Mouse (Mus musculus): ENCODE results near the gene Fbxl7. TPM values are rescaled to one million over a fixed set of nuclear protein-coding genes. Genes with fewer than 3 reads are reported as not detected.

Gene Fbxl7
- polyA plus RNA-seq, 1 experiment = 1.5 TPM

DNA sequence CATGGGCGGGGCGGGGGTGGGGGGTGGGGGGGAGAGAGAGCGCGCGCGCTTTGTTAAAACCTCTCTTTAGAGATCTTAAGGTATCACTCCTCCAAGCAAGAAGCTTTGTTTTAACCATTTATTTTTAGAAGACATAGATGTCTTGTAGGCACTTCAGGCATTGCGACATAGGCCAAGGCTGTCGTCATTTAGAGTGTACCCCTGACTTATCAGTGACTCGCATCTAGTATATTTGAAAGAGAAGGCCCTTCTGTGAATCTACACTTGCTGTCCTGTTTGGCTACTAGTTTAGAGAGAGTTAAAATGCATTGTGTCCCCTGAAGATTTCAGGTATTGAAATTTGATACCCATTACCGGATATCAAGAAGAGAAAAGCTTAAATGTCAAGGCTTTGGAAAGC lies 7.2 kb downstream of the Fbxl7 start:
- Histone ChIP-seq H3K27me3 (ENCODE audit: control insufficient read depth, insufficient read depth, low read length) (no peaks in the 10 kb centered on the region), H3K4me1 (ENCODE audit: control insufficient read depth, insufficient read depth, low read length) (no peaks in the 10 kb centered on the region), H3K4me3 (replicated peaks; ENCODE audit: insufficient read depth, low read depth, low read length) (no peak overlapping the region), H3K27ac (ENCODE audit: insufficient read depth, low read length) (no peak overlapping the region)
- 70% methylated on average over 10 of the region's 10 CpGs for WGBS
- DNase-seq = no peak
- no peak for TF ChIP-seq CTCF (IDR thresholded peaks at IDR 0.05; ENCODE audit: borderline replicate concordance, insufficient read depth, low read depth, low read length)
- TF ChIP-seq POLR2A (IDR thresholded peaks at IDR 0.05; ENCODE audit: borderline replicate concordance, insufficient read depth, low read length) = no peak

DNA sequence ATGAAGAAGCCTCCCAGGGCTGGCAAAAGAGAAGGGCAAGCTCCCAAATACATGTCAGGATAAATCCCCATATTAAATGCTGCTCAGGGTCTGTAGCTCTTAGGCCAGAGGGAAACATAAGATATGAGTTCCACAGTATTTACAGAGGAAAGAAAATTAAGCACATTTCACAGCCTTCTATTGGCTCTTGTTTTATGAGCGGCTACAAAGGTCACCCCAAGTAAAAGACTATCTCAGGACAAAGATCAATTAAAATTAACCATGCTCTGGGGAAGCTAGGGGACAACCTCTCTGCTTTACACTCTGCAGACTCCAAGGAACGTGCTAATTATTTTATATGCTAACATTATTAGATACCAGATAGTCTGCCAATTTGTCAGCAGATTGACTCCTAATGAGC lies 9.4 kb downstream of the Fbxl7 start:
- WGBS = 86% methylated on average over 2 of the region's 2 CpGs

DNA sequence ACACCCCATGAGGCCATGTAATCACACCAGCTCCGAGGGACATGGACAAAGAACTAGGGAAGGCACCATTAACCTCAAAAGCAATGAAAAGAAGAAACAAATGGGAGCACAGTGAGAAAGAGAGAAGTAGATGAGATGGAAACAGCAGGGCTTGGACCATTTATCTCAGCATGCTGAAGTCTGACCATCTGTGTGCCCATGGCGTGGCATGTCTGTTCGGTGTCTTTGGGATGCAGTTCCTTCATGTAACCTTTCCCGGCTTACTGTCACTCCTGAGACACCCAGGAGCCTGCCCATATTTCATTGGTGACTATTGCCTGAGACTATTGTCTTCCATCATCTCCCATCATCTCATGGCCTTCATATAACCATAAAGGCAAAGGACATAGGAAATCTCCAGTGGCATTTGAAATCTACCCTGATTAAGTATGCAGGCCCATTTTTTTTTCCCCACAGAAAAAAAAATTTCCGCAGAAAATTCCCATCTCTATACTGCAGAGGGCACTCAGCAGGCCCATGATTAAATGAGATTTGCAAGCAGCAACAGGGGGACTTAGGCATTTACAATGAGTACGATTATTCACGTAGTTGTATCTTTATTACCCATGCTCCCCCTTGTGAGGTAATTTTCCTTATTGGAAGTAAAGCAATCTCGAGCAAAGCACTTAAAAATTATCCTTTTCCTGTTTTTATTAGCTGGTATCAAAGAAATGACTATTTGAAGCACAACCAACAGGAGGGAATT lies 15.0 kb downstream of the Fbxl7 start:
- WGBS = 52% methylated on average over 8 of the region's 8 CpGs
- Histone ChIP-seq H3K27me3 (ENCODE audit: control insufficient read depth, insufficient read depth, low read length) (no peaks in the 10 kb centered on the region), H3K27ac (ENCODE audit: insufficient read depth, low read length) (no peak overlapping the region), H3K4me3 (replicated peaks; ENCODE audit: insufficient read depth, low read depth, low read length) (no peak overlapping the region), H3K4me1 (ENCODE audit: control insufficient read depth, insufficient read depth, low read length) (no peaks in the 10 kb centered on the region; the same call in 1 of the 2 replicates)
- DNase-seq = no peak
- TF ChIP-seq CTCF (IDR thresholded peaks at IDR 0.05; ENCODE audit: borderline replicate concordance, insufficient read depth, low read depth, low read length) (no peak), POLR2A (IDR thresholded peaks at IDR 0.05; ENCODE audit: borderline replicate concordance, insufficient read depth, low read length) (no peak)

More for the DNA sequence above, 9.4 kb downstream of the Fbxl7 start:
- no peak for TF ChIP-seq CTCF (IDR thresholded peaks at IDR 0.05; ENCODE audit: borderline replicate concordance, insufficient read depth, low read depth, low read length)
- TF ChIP-seq POLR2A (IDR thresholded peaks at IDR 0.05; ENCODE audit: borderline replicate concordance, insufficient read depth, low read length) = no peak
- H3K4me3 ChIP-seq (replicated peaks; ENCODE audit: insufficient read depth, low read depth, low read length) = no peak overlapping the region
- H3K4me1 ChIP-seq (ENCODE audit: control insufficient read depth, insufficient read depth, low read length) = no peaks in the 10 kb centered on the region
- DNase-seq = no peak
- H3K27me3 ChIP-seq (ENCODE audit: control insufficient read depth, insufficient read depth, low read length) = no peaks in the 10 kb centered on the region
- H3K27ac ChIP-seq (ENCODE audit: insufficient read depth, low read length) = no peak overlapping the region

DNA sequence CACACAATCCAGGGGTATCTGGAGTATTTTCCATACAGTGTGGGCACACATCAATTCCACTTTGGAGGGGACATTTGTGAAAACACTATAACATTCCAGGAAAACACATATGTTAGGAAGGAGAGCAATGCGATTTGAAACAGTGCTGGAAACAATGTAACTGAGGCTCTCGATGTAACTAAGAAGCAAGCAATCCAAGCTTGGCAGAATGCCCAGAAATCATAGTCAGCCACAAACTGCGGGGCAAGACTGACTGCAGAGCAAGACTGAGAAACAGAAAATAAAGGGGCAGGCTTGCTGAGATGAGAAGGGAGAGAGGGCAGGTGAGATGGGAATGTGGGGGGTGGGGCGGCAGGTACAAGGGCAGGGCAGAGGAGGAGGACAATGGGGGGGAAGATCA lies 19.7 kb downstream of the Fbxl7 start:
- H3K27me3 ChIP-seq (ENCODE audit: control insufficient read depth, insufficient read depth, low read length) = no peaks in the 10 kb centered on the region
- no peaks in the 10 kb centered on the region; the same call in 1 of the 2 replicates for H3K4me1 ChIP-seq (ENCODE audit: control insufficient read depth, insufficient read depth, low read length)
- H3K4me3 ChIP-seq (replicated peaks; ENCODE audit: insufficient read depth, low read depth, low read length) = no peak overlapping the region
- WGBS = 9% methylated on average over 4 of the region's 4 CpGs
- H3K27ac ChIP-seq (ENCODE audit: insufficient read depth, low read length) = no peak overlapping the region
- peak; percentile 16 to 53 for DNase-seq
- TF ChIP-seq POLR2A (IDR thresholded peaks at IDR 0.05; ENCODE audit: borderline replicate concordance, insufficient read depth, low read length) = no peak
- TF ChIP-seq CTCF (IDR thresholded peaks at IDR 0.05; ENCODE audit: borderline replicate concordance, insufficient read depth, low read depth, low read length) = no peak

DNA sequence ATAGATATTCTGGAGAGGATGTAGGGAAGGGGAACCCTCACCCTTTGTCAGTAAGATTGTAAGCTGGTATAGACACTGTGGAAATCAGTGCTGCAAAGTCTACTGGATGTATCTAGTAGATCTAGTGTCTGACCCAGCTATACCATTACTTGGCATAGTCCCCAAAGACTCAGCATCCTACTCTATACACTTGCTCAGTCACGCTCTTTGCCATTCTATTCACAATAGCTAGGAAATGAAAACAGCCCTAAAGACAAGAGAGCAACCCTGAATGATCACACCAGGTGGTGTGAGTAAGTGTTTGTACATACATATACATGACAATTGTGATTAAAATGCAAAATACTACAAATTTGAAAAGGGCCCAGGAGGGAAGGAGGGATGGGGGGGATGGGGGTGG lies 23.1 kb downstream of the Fbxl7 start:
- no peak for DNase-seq
- TF ChIP-seq CTCF (IDR thresholded peaks at IDR 0.05; ENCODE audit: borderline replicate concordance, insufficient read depth, low read depth, low read length) = no peak
- no peak for TF ChIP-seq POLR2A (IDR thresholded peaks at IDR 0.05; ENCODE audit: borderline replicate concordance, insufficient read depth, low read length)
- H3K4me3 ChIP-seq (replicated peaks; ENCODE audit: insufficient read depth, low read depth, low read length) = no peak overlapping the region
- WGBS = 83% methylated on average over 1 of the region's 1 CpGs
- no peaks in the 10 kb centered on the region; the same call in 1 of the 2 replicates for H3K4me1 ChIP-seq (ENCODE audit: control insufficient read depth, insufficient read depth, low read length)
- no peak overlapping the region for H3K27ac ChIP-seq (ENCODE audit: insufficient read depth, low read length)
- H3K27me3 ChIP-seq (ENCODE audit: control insufficient read depth, insufficient read depth, low read length) = no peaks in the 10 kb centered on the region

DNA sequence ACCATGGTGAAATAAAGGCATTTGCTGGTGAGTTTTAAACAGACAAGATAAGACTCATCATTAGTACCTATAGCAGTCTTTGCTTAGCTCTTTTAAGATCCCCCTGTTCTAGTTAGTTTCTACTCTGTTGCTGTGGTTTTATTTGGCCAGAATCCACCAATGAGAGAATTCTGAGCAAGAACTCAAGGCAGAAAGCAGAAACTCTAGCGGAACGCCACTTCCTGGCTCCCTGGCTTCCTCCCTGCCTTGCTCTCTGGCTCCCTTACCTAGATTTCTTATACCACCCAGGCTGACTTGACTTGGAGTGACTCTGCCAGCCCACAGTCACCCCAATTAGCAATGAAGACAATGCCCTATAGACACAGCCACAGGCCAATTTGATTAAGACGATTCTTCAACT lies 26.2 kb downstream of the Fbxl7 start:
- no peak overlapping the region for H3K4me3 ChIP-seq (replicated peaks; ENCODE audit: insufficient read depth, low read depth, low read length)
- 57% methylated on average over 3 of the region's 3 CpGs for WGBS
- no peak for TF ChIP-seq POLR2A (IDR thresholded peaks at IDR 0.05; ENCODE audit: borderline replicate concordance, insufficient read depth, low read length)
- no peak for TF ChIP-seq CTCF (IDR thresholded peaks at IDR 0.05; ENCODE audit: borderline replicate concordance, insufficient read depth, low read depth, low read length)

DNA sequence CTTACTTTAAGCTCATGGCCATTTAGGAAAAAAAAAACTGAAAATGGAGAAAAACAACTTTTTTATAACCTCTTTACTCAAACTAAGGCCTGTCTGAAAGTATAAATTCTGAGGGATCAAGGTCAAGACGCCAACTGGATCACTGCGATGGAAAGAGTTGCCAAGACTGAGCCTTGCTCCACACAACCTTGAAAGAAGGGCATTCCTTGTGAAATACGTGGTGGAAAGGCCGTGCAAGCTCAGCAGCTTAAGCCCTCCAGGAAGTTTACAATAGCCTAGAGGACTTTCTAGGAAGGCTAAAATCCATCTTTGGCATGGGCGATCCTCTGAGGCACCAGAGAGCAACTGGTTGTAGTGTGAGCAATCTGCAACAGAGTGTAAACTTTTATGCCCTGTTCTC lies 27.9 kb downstream of the Fbxl7 start:
- TF ChIP-seq POLR2A (IDR thresholded peaks at IDR 0.05; ENCODE audit: borderline replicate concordance, insufficient read depth, low read length) = no peak
- no peak for TF ChIP-seq CTCF (IDR thresholded peaks at IDR 0.05; ENCODE audit: borderline replicate concordance, insufficient read depth, low read depth, low read length)
- Histone ChIP-seq H3K4me3 (replicated peaks; ENCODE audit: insufficient read depth, low read depth, low read length) (no peak overlapping the region), H3K27ac (ENCODE audit: insufficient read depth, low read length) (no peak overlapping the region), H3K4me1 (ENCODE audit: control insufficient read depth, insufficient read depth, low read length) (no peaks in the 10 kb centered on the region), H3K27me3 (ENCODE audit: control insufficient read depth, insufficient read depth, low read length) (no peaks in the 10 kb centered on the region)
- 80% methylated on average over 5 of the region's 5 CpGs for WGBS
- DNase-seq = no peak

More for the DNA sequence above, 26.2 kb downstream of the Fbxl7 start:
- Histone ChIP-seq H3K27ac (ENCODE audit: insufficient read depth, low read length) (no peak overlapping the region), H3K4me1 (ENCODE audit: control insufficient read depth, insufficient read depth, low read length) (no peaks in the 10 kb centered on the region), H3K27me3 (ENCODE audit: control insufficient read depth, insufficient read depth, low read length) (no peaks in the 10 kb centered on the region)
- no peak for DNase-seq

DNA sequence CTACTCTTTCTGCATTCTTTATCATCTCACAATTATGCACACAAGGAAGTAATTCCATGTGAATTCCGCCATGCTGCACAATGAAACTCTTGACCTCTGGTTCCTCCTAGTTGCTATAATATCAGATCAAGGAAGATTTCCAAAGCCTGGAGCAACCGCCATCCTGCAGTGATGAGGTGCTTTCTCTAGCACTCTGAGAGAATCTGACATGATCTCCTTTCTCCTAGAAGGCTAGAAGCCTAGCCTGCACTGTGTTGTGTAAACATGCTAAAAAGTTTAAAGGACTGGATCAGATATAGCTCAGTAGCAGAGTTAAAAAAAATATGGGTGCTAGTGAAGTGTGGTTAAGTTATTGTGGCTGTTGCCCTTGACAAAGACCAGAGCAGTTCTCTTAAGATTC lies 33.2 kb downstream of the Fbxl7 start:
- WGBS = 90% methylated on average over 2 of the region's 2 CpGs
- no peak for TF ChIP-seq CTCF (IDR thresholded peaks at IDR 0.05; ENCODE audit: borderline replicate concordance, insufficient read depth, low read depth, low read length)

More for the DNA sequence above, 33.2 kb downstream of the Fbxl7 start:
- Histone ChIP-seq H3K4me1 (ENCODE audit: control insufficient read depth, insufficient read depth, low read length) (no peaks in the 10 kb centered on the region), H3K27ac (ENCODE audit: insufficient read depth, low read length) (no peak overlapping the region), H3K4me3 (replicated peaks; ENCODE audit: insufficient read depth, low read depth, low read length) (no peak overlapping the region), H3K27me3 (ENCODE audit: control insufficient read depth, insufficient read depth, low read length) (no peaks in the 10 kb centered on the region)
- DNase-seq = no peak
